Mouse (Mus musculus): ENCODE measurements at regions not wholly inside any gene's neighbourhood (a gene's known extent, or its start where the extent isn't known, plus 50 kb on each side); places are given as distances from the start of the nearest gene placed in this dataset.

- DNase-seq = no peak
Observed at GRCm38 (mm10) chr1:76378154-76378553, 832.1 kb downstream of the Slc4a3 start.

- DNase-seq = no peak
Observed at GRCm38 (mm10) chr1:76392536-76392935, 846.5 kb downstream of the Slc4a3 start.

- DNase-seq = no peak
Observed at GRCm38 (mm10) chr1:76394038-76394437, 848.0 kb downstream of the Slc4a3 start.

GRCm38 (mm10) chr1:76402854-76403253 is 856.8 kb downstream of the Slc4a3 start:
- no peak for DNase-seq

- no peak for DNase-seq
Observed at GRCm38 (mm10) chr1:76404003-76404402, 857.9 kb downstream of the Slc4a3 start.

- DNase-seq = no peak
Observed at GRCm38 (mm10) chr1:76410813-76411212, 864.7 kb downstream of the Slc4a3 start.

GRCm38 (mm10) chr1:76420525-76420924 is 874.5 kb downstream of the Slc4a3 start:
- no peak for DNase-seq

GRCm38 (mm10) chr1:76427439-76427838 is 881.4 kb downstream of the Slc4a3 start:
- DNase-seq = no peak

- no peak for DNase-seq
Observed at GRCm38 (mm10) chr1:76430041-76430610, 884.1 kb downstream of the Slc4a3 start.

- DNase-seq = no peak
Observed at GRCm38 (mm10) chr1:76433481-76433941, 887.4 kb downstream of the Slc4a3 start.

GRCm38 (mm10) chr1:76450539-76451214 is 904.6 kb downstream of the Slc4a3 start:
- no peak for DNase-seq

- no peak for DNase-seq
Observed at GRCm38 (mm10) chr1:76453160-76453710, 907.2 kb downstream of the Slc4a3 start.

- no peak for DNase-seq
Observed at GRCm38 (mm10) chr1:76466562-76466961, 920.5 kb downstream of the Slc4a3 start.

- DNase-seq = no peak
Observed at GRCm38 (mm10) chr1:76484193-76484592, 938.1 kb downstream of the Slc4a3 start.

- DNase-seq = no peak
Observed at GRCm38 (mm10) chr1:76487481-76487880, 941.4 kb downstream of the Slc4a3 start.

- no peak for DNase-seq
Observed at GRCm38 (mm10) chr1:76489681-76490492, 943.8 kb downstream of the Slc4a3 start.

GRCm38 (mm10) chr1:76490719-76491118 is 944.7 kb downstream of the Slc4a3 start:
- no peak for DNase-seq

- no peak for DNase-seq
Observed at GRCm38 (mm10) chr1:76491187-76491586, 945.1 kb downstream of the Slc4a3 start.

- DNase-seq = no peak
Observed at GRCm38 (mm10) chr1:76505150-76505549, 959.1 kb downstream of the Slc4a3 start.

GRCm38 (mm10) chr1:76508821-76509220 is 962.8 kb downstream of the Slc4a3 start:
- DNase-seq = no peak

GRCm38 (mm10) chr1:76509486-76509885 is 963.4 kb downstream of the Slc4a3 start:
- no peak for DNase-seq

- DNase-seq = no peak
Observed at GRCm38 (mm10) chr1:76512156-76512555, 966.1 kb downstream of the Slc4a3 start.

GRCm38 (mm10) chr1:76513490-76513889 is 967.4 kb downstream of the Slc4a3 start:
- no peak for DNase-seq

Measured in lung, adult 18-20 months (tissue).